Mouse (Mus musculus) brain, embryonic 14.5 days (tissue): ENCODE measurements around the gene Fgfr4.

ENCODE experiments used
- CTCF ChIP-seq: fragments of 200-500 bp; IDR thresholded peaks from 2 replicates; pipeline ENCODE4 v1.5.1; 2012; ENCODE audit warnings: inconsistent platforms, mild to moderate bottlenecking, moderate library complexity, borderline replicate concordance; ENCODE audit not compliant: insufficient read depth, insufficient read length; ENCODE audit errors: extremely low read depth
- POLR2A ChIP-seq: fragments of 200-500 bp; IDR thresholded peaks from 2 replicates; pipeline ENCODE4 v1.6.1; 2012; ENCODE audit warnings: mild to moderate bottlenecking, inconsistent platforms, borderline replicate concordance; ENCODE audit not compliant: poor library complexity, insufficient read depth, insufficient read length, severe bottlenecking; ENCODE audit errors: extremely low read depth

DNA sequence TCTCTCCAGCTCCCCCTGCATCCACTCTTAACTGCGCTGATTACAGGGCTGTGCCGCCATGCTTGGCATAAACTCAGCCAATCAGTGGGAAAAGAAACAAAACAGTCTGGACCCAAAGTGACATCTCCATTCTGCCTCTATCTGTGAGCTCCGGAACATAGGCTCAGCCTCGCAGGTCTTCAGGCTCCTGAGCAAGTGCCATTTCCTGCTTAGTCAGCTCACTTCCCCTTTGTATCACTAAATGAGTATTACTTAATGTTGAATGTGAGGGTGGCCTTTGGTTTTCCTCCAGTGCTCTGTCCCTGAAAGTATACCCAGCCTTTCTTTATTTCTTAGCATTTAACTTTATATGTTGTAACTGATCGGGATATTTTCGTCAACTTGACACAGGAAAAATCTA lies 27.5 kb upstream of the Fgfr4 start:
- TF ChIP-seq CTCF (no peak), POLR2A (no peak)
